Mouse (Mus musculus): ENCODE results near the gene Zbtb17.

Zbtb17 gene

GRCm38 (mm10) chr4:141458236-141458635 is 13.8 kb downstream of the Zbtb17 start:
- no peak for DNase-seq (ENCODE audit: low spot score)

- no peak for DNase-seq (ENCODE audit: low spot score)
Observed at GRCm38 (mm10) chr4:141458888-141459287, 14.4 kb downstream of the Zbtb17 start.

GRCm38 (mm10) chr4:141459766-141460165 is 15.3 kb downstream of the Zbtb17 start:
- DNase-seq (ENCODE audit: low spot score): no peak

GRCm38 (mm10) chr4:141460481-141460880 is 16.0 kb downstream of the Zbtb17 start:
- no peak for DNase-seq (ENCODE audit: low spot score)

GRCm38 (mm10) chr4:141461088-141461487 is 16.6 kb downstream of the Zbtb17 start:
- DNase-seq (ENCODE audit: low spot score): no peak

- no peak for DNase-seq (ENCODE audit: low spot score)
Observed at GRCm38 (mm10) chr4:141461576-141461975, 17.1 kb downstream of the Zbtb17 start.

- DNase-seq (ENCODE audit: low spot score): peak; percentile 72
Observed at GRCm38 (mm10) chr4:141463472-141463871, 19.0 kb downstream of the Zbtb17 start.

- no peak for DNase-seq (ENCODE audit: low spot score)
Observed at GRCm38 (mm10) chr4:141464722-141465121, 20.3 kb downstream of the Zbtb17 start.

- DNase-seq (ENCODE audit: low spot score): no peak
Observed at GRCm38 (mm10) chr4:141465512-141466288, 21.2 kb downstream of the Zbtb17 start.

GRCm38 (mm10) chr4:141466289-141466795 is 21.9 kb downstream of the Zbtb17 start:
- DNase-seq (ENCODE audit: low spot score): no peak

GRCm38 (mm10) chr4:141466844-141467580 is 22.6 kb downstream of the Zbtb17 start:
- no peak for DNase-seq (ENCODE audit: low spot score)

- DNase-seq (ENCODE audit: low spot score): no peak
Observed at GRCm38 (mm10) chr4:141467581-141467927, 23.1 kb downstream of the Zbtb17 start.

- DNase-seq (ENCODE audit: low spot score): no peak
Observed at GRCm38 (mm10) chr4:141468576-141468975, 24.1 kb downstream of the Zbtb17 start.

GRCm38 (mm10) chr4:141469343-141469742 is 24.9 kb downstream of the Zbtb17 start:
- no peak for DNase-seq (ENCODE audit: low spot score)

- no peak for DNase-seq (ENCODE audit: low spot score)
Observed at GRCm38 (mm10) chr4:141471491-141471890, 27.0 kb downstream of the Zbtb17 start.

- no peak for DNase-seq (ENCODE audit: low spot score)
Observed at GRCm38 (mm10) chr4:141472641-141473321, 28.3 kb downstream of the Zbtb17 start.

GRCm38 (mm10) chr4:141474431-141474830 is 30.0 kb downstream of the Zbtb17 start:
- no peak for DNase-seq (ENCODE audit: low spot score)

GRCm38 (mm10) chr4:141477681-141478102 is 33.2 kb downstream of the Zbtb17 start:
- peak; percentile 62 for DNase-seq (ENCODE audit: low spot score)

GRCm38 (mm10) chr4:141478225-141478624 is 33.8 kb downstream of the Zbtb17 start:
- peak; percentile 67 for DNase-seq (ENCODE audit: low spot score)

GRCm38 (mm10) chr4:141478794-141479193 is 34.3 kb downstream of the Zbtb17 start:
- no peak for DNase-seq (ENCODE audit: low spot score)

- DNase-seq (ENCODE audit: low spot score): no peak
Observed at GRCm38 (mm10) chr4:141479411-141479810, 35.0 kb downstream of the Zbtb17 start.

- no peak for DNase-seq (ENCODE audit: low spot score)
Observed at GRCm38 (mm10) chr4:141484071-141484470, 39.6 kb downstream of the Zbtb17 start.

- DNase-seq (ENCODE audit: low spot score): no peak
Observed at GRCm38 (mm10) chr4:141487581-141487980, 43.1 kb downstream of the Zbtb17 start.

All from testis, postnatal 10 days (tissue).